Mouse (Mus musculus) T-helper 1 cell (primary cell): ENCODE results near the gene Hoxb13.

ENCODE experiments used
- in situ Hi-C: fragments of 300-600 bp; cut with MboI, MseI; formaldehyde crosslinking; loops from one replicate; pipeline ENCODE4 v1.15.1; 2025; ENCODE audit warnings: high pct_unique_total_duplicates

Hoxb13 gene

GRCm38 (mm10) chr11:96193521-96194400 is at the start of gene Hoxb13:
Hoxb13 (plus strand) TSS chr11:96194316.
- in situ Hi-C loops = no loop called here

- in situ Hi-C loops = loop anchor here (5.0 kb wide), 1 partner anchor 87 kb away; no protein-coding TSS in a partner anchor
These were observed 48.4 kb upstream of the Hoxb13 start for GRCm38 (mm10) chr11:96145622-96146270.

- in situ Hi-C loops = loop anchor here (5.0 kb wide), 1 partner anchor 85 kb away; no protein-coding TSS in a partner anchor
These were observed 46.6 kb upstream of the Hoxb13 start for GRCm38 (mm10) chr11:96147471-96147870.

GRCm38 (mm10) chr11:96164769-96165168 is 29.3 kb upstream of the Hoxb13 start:
- in situ Hi-C loops = no loop called here

GRCm38 (mm10) chr11:96168125-96168524 is 26.0 kb upstream of the Hoxb13 start:
- in situ Hi-C loops = no loop called here

GRCm38 (mm10) chr11:96169016-96169415 is 25.1 kb upstream of the Hoxb13 start:
- in situ Hi-C loops = no loop called here

GRCm38 (mm10) chr11:96170711-96171379 is 23.3 kb upstream of the Hoxb13 start:
- in situ Hi-C loops = no loop called here

- in situ Hi-C loops = no loop called here
These were observed 22.5 kb upstream of the Hoxb13 start for GRCm38 (mm10) chr11:96171601-96172000.

- in situ Hi-C loops = no loop called here
These were observed 21.4 kb upstream of the Hoxb13 start for GRCm38 (mm10) chr11:96172511-96173287.

GRCm38 (mm10) chr11:96173288-96173840 is 20.8 kb upstream of the Hoxb13 start:
- in situ Hi-C loops = no loop called here

GRCm38 (mm10) chr11:96174881-96175280 is 19.2 kb upstream of the Hoxb13 start:
- in situ Hi-C loops = no loop called here

- in situ Hi-C loops = no loop called here
These were observed 18.6 kb upstream of the Hoxb13 start for GRCm38 (mm10) chr11:96175511-96175910.

GRCm38 (mm10) chr11:96175951-96176530 is 18.1 kb upstream of the Hoxb13 start:
- in situ Hi-C loops = no loop called here

- in situ Hi-C loops = no loop called here
These were observed 17.3 kb upstream of the Hoxb13 start for GRCm38 (mm10) chr11:96176841-96177240.

GRCm38 (mm10) chr11:96177546-96178174 is 16.5 kb upstream of the Hoxb13 start:
- in situ Hi-C loops = no loop called here

GRCm38 (mm10) chr11:96178356-96178755 is 15.8 kb upstream of the Hoxb13 start:
- in situ Hi-C loops = no loop called here

- in situ Hi-C loops = no loop called here
These were observed 15.1 kb upstream of the Hoxb13 start for GRCm38 (mm10) chr11:96178911-96179503.

- in situ Hi-C loops = no loop called here
These were observed 13.1 kb upstream of the Hoxb13 start for GRCm38 (mm10) chr11:96181061-96181460.

GRCm38 (mm10) chr11:96184233-96184632 is 9.9 kb upstream of the Hoxb13 start:
- in situ Hi-C loops = no loop called here

- in situ Hi-C loops = no loop called here
These were observed 6.8 kb upstream of the Hoxb13 start for GRCm38 (mm10) chr11:96187321-96187720.
